Mouse (Mus musculus): ENCODE results near the gene Gnai3. TPM values are rescaled to one million over a fixed set of nuclear protein-coding genes. Genes with fewer than 3 reads are reported as not detected.

Gene Gnai3
- polyA plus RNA-seq, 1 experiment from 2014 or later = 132 TPM

DNA sequence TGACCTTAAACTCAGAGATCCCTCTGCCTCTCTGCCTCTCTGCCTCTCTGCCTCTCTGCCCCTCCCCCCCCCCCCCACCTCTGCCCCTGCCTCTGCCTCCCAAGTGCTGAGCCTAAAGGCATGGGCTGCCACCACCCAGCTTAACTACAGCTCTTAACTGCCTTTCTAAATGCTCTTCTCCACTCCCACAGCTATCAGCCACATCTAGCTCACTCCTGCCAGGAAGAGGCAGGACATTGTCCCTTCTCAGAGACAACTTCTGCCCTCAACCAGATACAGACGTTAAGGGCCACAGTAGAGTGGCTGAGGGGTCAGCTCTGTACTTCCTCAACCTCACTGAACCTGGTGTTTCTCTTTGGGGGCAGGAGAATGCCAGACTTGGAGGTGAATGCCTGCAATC lies 77.1 kb downstream of the Gnai3 start:
- Histone ChIP-seq H3K27me3 (ENCODE audit: control insufficient read depth, insufficient read depth, low read length) (no peaks in the 10 kb centered on the region), H3K9me3 (ENCODE audit: control insufficient read depth, low read length) (no peaks in the 10 kb centered on the region), H3K36me3 (replicated peaks; ENCODE audit: control insufficient read depth, insufficient read depth) (peaks cover 7% of the 10 kb centered on the region; the same call in 1 of the 2 replicates), H3K27ac (no peak overlapping the region), H3K9ac (no peak overlapping the region), H3K4me3 (replicated peaks; ENCODE audit: low read length) (no peak overlapping the region), H3K4me2 (replicated peaks) (no peak overlapping the region), H3K4me1 (replicated peaks; ENCODE audit: control insufficient read depth, insufficient read depth, low read length) (no peaks in the 10 kb centered on the region; the same call in 1 of the 2 replicates)
- no peak for DNase-seq (ENCODE audit: low spot score)
- no peak for ATAC-seq (ENCODE audit: low FRiP score)
- WGBS = 54% methylated on average over 1 of the region's 1 CpGs

DNA sequence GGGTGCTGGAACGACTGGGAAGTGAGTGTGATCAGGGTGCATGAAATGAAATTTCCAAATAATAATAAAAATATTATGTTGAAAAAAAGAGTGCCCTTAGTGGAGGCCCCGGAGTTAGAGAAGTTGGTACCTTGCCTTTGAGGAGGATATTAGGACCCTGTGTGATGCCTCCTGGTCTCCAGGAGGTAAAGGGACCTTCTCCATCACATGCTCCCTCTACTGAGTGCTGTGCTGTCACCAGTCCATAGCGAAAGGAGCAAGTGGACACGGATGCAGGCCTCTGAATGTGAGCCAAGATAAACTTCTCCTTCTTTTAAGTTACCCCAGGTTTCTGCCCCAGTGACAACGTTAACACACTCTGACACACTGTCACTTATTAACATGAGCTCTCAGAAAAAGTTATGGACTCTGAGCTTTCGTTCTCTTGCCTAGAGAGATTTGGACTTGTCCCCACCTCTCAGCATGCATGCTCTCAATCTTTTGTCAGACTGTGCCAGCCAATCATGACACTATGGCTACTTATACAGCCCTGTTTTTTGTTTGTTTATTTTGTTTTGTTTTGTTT lies 78.5 kb downstream of the Gnai3 start:
- no peak overlapping the region for H3K27ac ChIP-seq
- WGBS = 67% methylated on average over 6 of the region's 6 CpGs
- H3K4me1 ChIP-seq (replicated peaks; ENCODE audit: control insufficient read depth, insufficient read depth, low read length) = no peaks in the 10 kb centered on the region
- H3K9ac ChIP-seq = no peak overlapping the region
- no peak overlapping the region for H3K4me3 ChIP-seq (replicated peaks; ENCODE audit: low read length)
- H3K4me2 ChIP-seq (replicated peaks) = no peak overlapping the region
- H3K9me3 ChIP-seq (ENCODE audit: control insufficient read depth, low read length) = no peaks in the 10 kb centered on the region
- ATAC-seq (ENCODE audit: low FRiP score) (no peak), DNase-seq (ENCODE audit: low spot score) (no peak)
- peaks cover 7% of the 10 kb centered on the region; the same call in 1 of the 2 replicates for H3K36me3 ChIP-seq (replicated peaks; ENCODE audit: control insufficient read depth, insufficient read depth)
- no peaks in the 10 kb centered on the region for H3K27me3 ChIP-seq (ENCODE audit: control insufficient read depth, insufficient read depth, low read length)

DNA sequence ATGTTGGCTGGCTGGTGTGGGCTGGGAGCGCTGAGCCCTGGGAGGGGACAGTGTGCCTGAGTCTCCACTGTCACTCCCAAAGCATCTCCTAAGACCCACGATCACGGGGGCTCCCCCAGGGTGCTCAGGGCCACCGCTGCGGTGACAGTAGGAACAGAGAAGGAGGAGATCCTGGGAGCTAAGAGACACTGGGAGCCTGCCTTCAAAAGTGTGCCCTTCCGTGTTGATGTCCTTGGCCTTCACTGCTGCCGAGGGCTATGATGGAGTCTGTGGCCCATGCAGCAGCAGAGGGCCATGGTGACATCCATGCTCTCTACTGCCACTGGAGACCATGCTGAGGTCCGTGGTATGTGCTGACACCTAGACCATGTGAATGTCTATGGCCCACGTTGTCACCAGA lies 80.4 kb downstream of the Gnai3 start:
- H3K9me3 ChIP-seq (ENCODE audit: control insufficient read depth, low read length) = no peaks in the 10 kb centered on the region
- no peaks in the 10 kb centered on the region for H3K4me1 ChIP-seq (replicated peaks; ENCODE audit: control insufficient read depth, insufficient read depth, low read length)
- H3K27me3 ChIP-seq (ENCODE audit: control insufficient read depth, insufficient read depth, low read length) = no peaks in the 10 kb centered on the region
- no peaks in the 10 kb centered on the region for H3K36me3 ChIP-seq (replicated peaks; ENCODE audit: control insufficient read depth, insufficient read depth)
- no peak overlapping the region for H3K27ac ChIP-seq
- no peak overlapping the region for H3K4me3 ChIP-seq (replicated peaks; ENCODE audit: low read length)
- 84% methylated on average over 9 of the region's 9 CpGs for WGBS
- no peak for DNase-seq (ENCODE audit: low spot score)
- no peak overlapping the region for H3K4me2 ChIP-seq (replicated peaks)
- no peak overlapping the region for H3K9ac ChIP-seq
- no peak for ATAC-seq (ENCODE audit: low FRiP score)

DNA sequence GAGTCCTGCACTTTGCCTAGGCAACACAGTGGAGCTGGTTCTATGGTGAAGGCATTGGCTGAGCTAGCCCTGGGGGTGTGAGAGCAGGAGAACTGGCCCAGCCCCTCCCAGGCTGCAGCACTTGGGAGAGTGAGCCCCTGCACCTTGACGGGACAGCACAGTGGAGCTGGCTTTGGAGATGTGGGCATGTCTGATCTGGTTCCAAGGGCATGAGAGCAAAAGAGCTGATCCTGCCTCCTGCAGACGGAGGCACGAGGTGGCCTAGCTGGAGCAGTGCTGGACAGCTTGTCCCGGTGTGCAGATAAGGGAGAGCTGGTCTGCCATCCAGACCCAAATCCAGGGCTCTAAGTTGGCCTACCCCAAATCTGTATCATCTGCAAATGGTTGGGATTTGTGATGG lies 81.3 kb downstream of the Gnai3 start:
- Histone ChIP-seq H3K9ac (no peak overlapping the region), H3K27ac (no peak overlapping the region), H3K4me2 (replicated peaks) (no peak overlapping the region), H3K36me3 (replicated peaks; ENCODE audit: control insufficient read depth, insufficient read depth) (no peaks in the 10 kb centered on the region), H3K9me3 (ENCODE audit: control insufficient read depth, low read length) (no peaks in the 10 kb centered on the region), H3K27me3 (ENCODE audit: control insufficient read depth, insufficient read depth, low read length) (no peaks in the 10 kb centered on the region), H3K4me1 (replicated peaks; ENCODE audit: control insufficient read depth, insufficient read depth, low read length) (no peaks in the 10 kb centered on the region), H3K4me3 (replicated peaks; ENCODE audit: low read length) (no peak overlapping the region)
- 79% methylated on average over 4 of the region's 4 CpGs for WGBS
- no peak for DNase-seq (ENCODE audit: low spot score)
- no peak for ATAC-seq (ENCODE audit: low FRiP score)

DNA sequence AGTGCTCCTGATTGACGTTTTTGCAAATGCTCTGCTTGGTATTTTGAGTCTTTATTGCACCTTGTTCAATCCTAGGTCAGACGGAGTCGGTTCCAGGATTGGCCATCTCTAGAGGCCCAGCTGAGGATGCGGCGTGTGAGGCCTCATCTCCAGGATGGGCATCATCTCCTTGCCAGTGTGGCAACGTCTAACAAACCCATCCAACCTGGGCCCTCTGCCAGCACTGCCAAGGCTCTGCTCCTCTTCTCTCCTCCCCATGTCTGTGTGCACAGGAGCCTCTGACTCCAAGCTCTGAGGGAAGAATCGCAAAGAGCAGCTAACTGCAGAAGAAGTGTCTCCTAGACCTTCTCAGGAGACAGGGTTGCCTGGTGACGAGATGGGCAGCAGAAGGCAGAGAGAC lies 83.3 kb downstream of the Gnai3 start:
- H3K27ac ChIP-seq = no peak overlapping the region
- H3K4me2 ChIP-seq (replicated peaks) = no peak overlapping the region
- DNase-seq (ENCODE audit: low spot score) (no peak), ATAC-seq (ENCODE audit: low FRiP score) (no peak)
- no peaks in the 10 kb centered on the region for H3K4me1 ChIP-seq (replicated peaks; ENCODE audit: control insufficient read depth, insufficient read depth, low read length)
- H3K36me3 ChIP-seq (replicated peaks; ENCODE audit: control insufficient read depth, insufficient read depth) = no peaks in the 10 kb centered on the region
- WGBS = 85% methylated on average over 8 of the region's 8 CpGs
- no peaks in the 10 kb centered on the region for H3K27me3 ChIP-seq (ENCODE audit: control insufficient read depth, insufficient read depth, low read length)
- no peak overlapping the region for H3K9ac ChIP-seq
- H3K4me3 ChIP-seq (replicated peaks; ENCODE audit: low read length) = no peak overlapping the region
- H3K9me3 ChIP-seq (ENCODE audit: control insufficient read depth, low read length) = no peaks in the 10 kb centered on the region

DNA sequence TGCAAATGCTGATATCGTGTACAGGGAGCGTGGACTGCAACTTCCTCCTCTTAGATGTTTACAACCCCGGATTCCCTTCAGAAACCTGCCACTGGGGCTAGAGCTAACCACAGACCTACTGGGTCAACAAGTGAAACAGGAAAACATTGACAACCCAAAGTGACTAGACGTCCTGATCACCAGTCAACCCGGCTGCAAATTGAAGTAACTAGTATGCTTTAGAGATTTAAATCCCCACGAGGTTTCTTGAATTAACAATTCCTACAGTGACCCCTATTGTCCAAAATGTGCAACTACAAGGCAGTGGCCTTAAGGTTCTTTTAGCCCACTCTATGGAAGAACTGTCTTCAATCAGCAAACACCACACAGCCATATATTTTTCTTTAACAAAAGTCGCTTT lies 84.5 kb downstream of the Gnai3 start:
- Histone ChIP-seq H3K27ac (no peak overlapping the region), H3K9me3 (ENCODE audit: control insufficient read depth, low read length) (no peaks in the 10 kb centered on the region), H3K9ac (no peak overlapping the region), H3K4me2 (replicated peaks) (no peak overlapping the region), H3K4me1 (replicated peaks; ENCODE audit: control insufficient read depth, insufficient read depth, low read length) (no peaks in the 10 kb centered on the region), H3K27me3 (ENCODE audit: control insufficient read depth, insufficient read depth, low read length) (no peaks in the 10 kb centered on the region), H3K4me3 (replicated peaks; ENCODE audit: low read length) (no peak overlapping the region), H3K36me3 (replicated peaks; ENCODE audit: control insufficient read depth, insufficient read depth) (no peaks in the 10 kb centered on the region)
- 26% methylated on average over 7 of the region's 7 CpGs for WGBS
- ATAC-seq (ENCODE audit: low FRiP score) = no peak
- DNase-seq (ENCODE audit: low spot score) = peak; percentile 89

Other genes starting within 250 kb of the Gnai3 start
- 45.8 and 54.6 TPM in 2 replicates for gene Gstm7, start 214.3 kb downstream of the Gnai3 start, polyA plus RNA-seq (2014; fragmentation: Nextera tagmentation; extraction: Ambion mirVana)
- 8.1 and 9.3 TPM in 2 replicates for gene Gstm6, start 202.4 kb downstream of the Gnai3 start, polyA plus RNA-seq (2014; fragmentation: Nextera tagmentation; extraction: Ambion mirVana)
- gene Gstm3, start 176.9 kb downstream of the Gnai3 start, polyA plus RNA-seq (2014; fragmentation: Nextera tagmentation; extraction: Ambion mirVana) = not detected in 2 replicates
- 7.9 and 8.4 TPM in 2 replicates for gene Gstm2, start 159.7 kb downstream of the Gnai3 start, polyA plus RNA-seq (2014; fragmentation: Nextera tagmentation; extraction: Ambion mirVana)
- gene Gstm1, start 128.2 kb downstream of the Gnai3 start, polyA plus RNA-seq (2014; fragmentation: Nextera tagmentation; extraction: Ambion mirVana) = 92.3 and 106 TPM in 2 replicates
- 17.5 and 19.1 TPM in 2 replicates for gene Gstm4, start 101.3 kb downstream of the Gnai3 start, polyA plus RNA-seq (2014; fragmentation: Nextera tagmentation; extraction: Ambion mirVana)
- gene Ampd2, start 59.5 kb downstream of the Gnai3 start, polyA plus RNA-seq (2014; fragmentation: Nextera tagmentation; extraction: Ambion mirVana) = 43.8 and 45.5 TPM in 2 replicates
- gene Gnat2, start 53.4 kb downstream of the Gnai3 start, polyA plus RNA-seq (2014; fragmentation: Nextera tagmentation; extraction: Ambion mirVana) = 0.33 and 0.48 TPM in 2 replicates
- 3.6 and 3.9 TPM in 2 replicates for gene Gpr61, start 8.7 kb upstream of the Gnai3 start, polyA plus RNA-seq (2014; fragmentation: Nextera tagmentation; extraction: Ambion mirVana)
- gene Amigo1, start 40.2 kb upstream of the Gnai3 start, polyA plus RNA-seq (2014; fragmentation: Nextera tagmentation; extraction: Ambion mirVana) = 11.1 and 11.3 TPM in 2 replicates
- gene Cyb561d1, start 55.1 kb upstream of the Gnai3 start, polyA plus RNA-seq (2014; fragmentation: Nextera tagmentation; extraction: Ambion mirVana) = 2.4 and 2.7 TPM in 2 replicates
- gene Atxn7l2, start 64.8 kb upstream of the Gnai3 start, polyA plus RNA-seq (2014; fragmentation: Nextera tagmentation; extraction: Ambion mirVana) = 20.0 and 21.1 TPM in 2 replicates
- gene Sypl2, start 80.5 kb upstream of the Gnai3 start, polyA plus RNA-seq (2014; fragmentation: Nextera tagmentation; extraction: Ambion mirVana) = 0.17 and 0.50 TPM in 2 replicates
- 251 and 253 TPM in 2 replicates for gene Psma5, start 110.8 kb upstream of the Gnai3 start, polyA plus RNA-seq (2014; fragmentation: Nextera tagmentation; extraction: Ambion mirVana)
- gene Sort1, start 137.9 kb upstream of the Gnai3 start, polyA plus RNA-seq (2014; fragmentation: Nextera tagmentation; extraction: Ambion mirVana) = 24.2 and 25.4 TPM in 2 replicates
- gene Mybphl, start 218.8 kb upstream of the Gnai3 start, polyA plus RNA-seq (2014; fragmentation: Nextera tagmentation; extraction: Ambion mirVana) = 0.16 and 0.31 TPM in 2 replicates
- gene Psrc1, start 237.7 kb upstream of the Gnai3 start, polyA plus RNA-seq (2014; fragmentation: Nextera tagmentation; extraction: Ambion mirVana) = 5.6 and 9.6 TPM in 2 replicates

Measured in hindbrain, embryonic 14.5 days (tissue).